Mouse (Mus musculus) activated CD4-positive, CD25-positive, alpha-beta regulatory T cell (primary cell): ENCODE results near the gene Klrb1c. TPM values are rescaled to one million over a fixed set of nuclear protein-coding genes. Genes with fewer than 3 reads are reported as not detected.

Experiments used
- polyA plus RNA-seq, 2 experiments: library from polyadenylated mRNA; unstranded; fragments of 100-300 nt; shearing (Covaris generic); gene quantifications; one replicate each; pipeline ENCODE4 v1.2.1; 2017

The Klrb1c gene
- 1 to 10 TPM; 1.4 to 3.6 TPM for polyA plus RNA-seq

GRCm38 (mm10) chr6:128789115-128789514 is at the start of gene Klrb1c:
Gene Klrb1c, minus strand, starts transcription at chr6:128789215.

GRCm38 (mm10) chr6:128826132-128826531 is 37.1 kb upstream of the Klrb1c start, which contains the start of the genes Gm44511 and Klrb1b:
Gene Gm44511, minus strand, starts transcription at chr6:128826315.
Gene Klrb1b, minus strand, starts transcription at chr6:128826331.

Other genes starting within 250 kb of the Klrb1c start
- under 1 TPM; 0.06 to 0.57 TPM for gene A2ml1, start 207.6 kb downstream of the Klrb1c start, polyA plus RNA-seq
- gene Klrb1a, start 165.7 kb downstream of the Klrb1c start, polyA plus RNA-seq: not detected
- gene Clec2h, start 126.8 kb downstream of the Klrb1c start, polyA plus RNA-seq: under 1 TPM in 1 of 2 experiments, not detected in 1; 0.61 TPM
- not detected for gene Klrb1, start 66.2 kb downstream of the Klrb1c start, polyA plus RNA-seq
- not detected for gene Gm44511, start 37.1 kb upstream of the Klrb1c start, polyA plus RNA-seq
- under 1 TPM in 1 of 2 experiments, not detected in 1; 0.15 TPM for gene Klrb1b, start 37.1 kb upstream of the Klrb1c start, polyA plus RNA-seq
- gene Clec2i, start 98.4 kb upstream of the Klrb1c start, polyA plus RNA-seq: 10 to 100 TPM; 75.1 to 77.5 TPM
- gene BC035044, start 101.9 kb upstream of the Klrb1c start, polyA plus RNA-seq: 1 to 10 TPM; 1.2 to 1.8 TPM
- gene Clec2g, start 145.2 kb upstream of the Klrb1c start, polyA plus RNA-seq: under 1 TPM in 1 of 2 experiments, not detected in 1; 0.25 TPM